Mouse (Mus musculus): Measurements from ENCODE around the gene Ttc12. TPM values are rescaled to one million over a fixed set of nuclear protein-coding genes. Genes with fewer than 3 reads are reported as not detected.
A peak's percentile ranks its signal among the peaks of the same experiment; 100 is the strongest.

Ttc12 gene
- 1 to 10 TPM; 1.3 to 2.8 (median 2.0) TPM for total RNA-seq (2022)

DNA sequence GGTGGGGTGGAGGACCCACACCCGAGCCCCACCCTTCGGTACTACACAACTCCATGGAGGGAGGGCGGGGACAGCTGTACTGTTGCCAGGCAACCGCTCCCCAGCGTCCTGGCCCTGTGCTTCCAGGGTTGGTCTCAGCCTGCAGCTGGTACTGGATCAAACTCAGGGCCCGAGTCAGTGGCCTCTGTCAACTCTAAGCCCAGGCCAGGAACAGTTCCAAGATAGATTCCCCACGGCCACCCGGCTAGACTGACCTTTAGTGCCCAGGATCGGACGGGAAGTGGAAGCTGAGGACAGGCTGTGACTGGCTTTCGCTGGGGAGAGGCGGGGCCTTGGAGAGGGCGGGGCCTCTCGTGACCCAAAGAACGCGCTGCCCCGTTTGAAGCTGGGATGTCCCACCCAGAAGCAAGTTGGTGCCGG is at the start of gene Ttc12:
Ttc12 (minus strand) TSS at position 334 of the 420 bp plus-strand sequence.
- DNase-seq (ENCODE audit: low spot score in 2 of 2): peak; percentile 38 to 57

DNA sequence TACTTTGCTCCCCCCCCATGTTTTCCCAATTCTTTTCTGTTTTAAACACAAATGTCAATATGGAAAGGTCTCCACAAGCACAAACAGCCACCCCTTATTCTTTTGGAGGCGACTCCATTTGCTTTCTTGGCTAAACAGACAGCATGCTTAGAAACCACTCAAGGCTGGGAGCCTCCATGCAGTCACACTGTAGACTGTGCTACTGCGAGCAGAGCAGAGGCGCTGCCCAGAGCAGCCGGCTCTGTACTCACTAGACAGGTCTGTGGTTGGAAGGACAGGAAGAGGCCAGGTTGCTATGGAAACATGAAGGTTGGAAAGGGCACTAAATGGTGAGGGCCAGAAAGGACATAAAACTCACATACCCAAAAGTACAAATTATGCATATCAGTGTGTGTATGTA is 48.9 kb upstream of the Ttc12 start:
- no peak for DNase-seq (ENCODE audit: low spot score in 2 of 2)

DNA sequence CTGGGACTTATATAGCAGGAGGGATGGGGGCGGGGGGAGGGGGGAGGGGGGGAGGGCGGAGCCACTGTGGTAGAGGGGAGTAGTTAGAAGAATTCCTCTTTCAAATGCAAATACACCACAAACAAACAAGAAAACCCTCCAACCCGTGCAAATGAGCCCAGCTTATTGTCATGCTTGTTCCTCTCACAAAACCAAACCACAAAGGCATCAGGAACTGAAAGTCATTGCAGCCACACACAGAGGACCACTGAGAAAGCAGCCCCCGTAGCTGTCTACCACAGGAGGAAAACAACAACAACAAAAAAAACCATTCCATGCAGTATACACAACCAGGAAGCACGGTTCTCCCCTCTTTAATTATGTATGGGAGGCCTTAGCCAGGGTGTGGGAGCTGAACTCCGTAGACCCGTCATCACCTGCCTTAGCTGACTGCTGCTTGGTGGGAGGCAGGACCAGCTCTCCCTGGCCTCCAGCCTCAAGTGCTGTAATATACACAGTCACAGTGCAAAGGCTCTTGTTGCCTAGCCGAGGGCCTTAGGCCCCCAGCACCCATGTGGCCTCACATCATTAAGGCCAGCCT is 48.0 kb upstream of the Ttc12 start:
- DNase-seq (ENCODE audit: low spot score in 2 of 2): no peak

DNA sequence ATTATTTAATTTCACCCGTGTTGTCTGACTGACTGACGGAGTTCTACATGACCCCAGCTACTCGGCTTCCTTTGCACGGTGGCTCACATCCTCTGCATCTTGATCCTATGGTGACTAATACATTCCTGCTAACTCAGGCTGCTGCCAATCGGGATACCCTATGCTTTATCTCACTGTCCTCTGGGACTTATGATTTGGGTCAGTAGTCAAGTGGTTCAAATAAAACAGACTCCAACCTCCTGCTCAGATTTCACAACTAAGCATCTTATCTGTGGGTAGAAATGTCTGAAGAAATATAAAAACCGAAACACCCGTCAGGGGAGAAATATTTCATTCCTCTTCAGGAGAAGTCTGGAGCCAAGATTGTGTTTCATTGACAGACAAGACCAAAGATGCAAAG is 47.4 kb upstream of the Ttc12 start:
- no peak for DNase-seq (ENCODE audit: low spot score in 2 of 2)

DNA sequence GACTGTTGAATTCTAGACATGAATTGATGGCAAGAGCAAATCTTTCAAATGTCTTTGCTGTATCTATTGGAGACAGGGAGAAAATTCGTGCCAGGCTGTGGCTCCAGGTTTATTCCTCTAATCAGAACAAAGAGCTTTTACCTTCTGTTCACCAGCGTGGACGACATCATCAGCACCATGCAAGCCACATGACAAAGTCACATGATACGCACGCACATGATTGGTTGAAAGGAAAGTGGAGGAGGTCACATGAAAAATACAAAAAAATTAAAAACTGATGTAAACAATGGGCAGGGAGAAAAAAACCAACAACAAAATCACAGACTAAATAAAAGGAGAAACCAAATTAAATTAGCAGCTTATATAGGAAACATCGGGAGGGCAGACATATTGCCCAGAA is 45.8 kb upstream of the Ttc12 start:
- no peak for DNase-seq (ENCODE audit: low spot score in 2 of 2)

DNA sequence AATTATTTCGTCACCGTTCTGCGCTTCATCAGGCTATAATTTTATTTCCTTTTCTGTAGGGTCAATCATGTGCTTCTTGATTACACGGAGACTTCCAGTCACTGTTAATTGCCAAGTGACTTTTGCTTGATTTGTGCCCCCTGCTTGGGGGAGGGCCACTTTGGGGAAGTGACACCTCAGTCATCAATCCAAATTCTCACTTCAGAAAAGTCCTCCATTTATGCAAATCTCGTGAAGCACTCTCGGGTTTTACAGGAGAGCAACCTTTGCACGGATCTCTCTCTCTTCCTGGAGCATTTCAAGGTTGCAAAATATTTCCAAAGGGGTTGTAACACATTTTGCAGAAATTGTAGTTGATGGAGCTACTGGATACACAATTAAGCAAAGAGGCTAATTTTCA is 45.2 kb upstream of the Ttc12 start:
- DNase-seq (ENCODE audit: low spot score in 2 of 2): no peak

DNA sequence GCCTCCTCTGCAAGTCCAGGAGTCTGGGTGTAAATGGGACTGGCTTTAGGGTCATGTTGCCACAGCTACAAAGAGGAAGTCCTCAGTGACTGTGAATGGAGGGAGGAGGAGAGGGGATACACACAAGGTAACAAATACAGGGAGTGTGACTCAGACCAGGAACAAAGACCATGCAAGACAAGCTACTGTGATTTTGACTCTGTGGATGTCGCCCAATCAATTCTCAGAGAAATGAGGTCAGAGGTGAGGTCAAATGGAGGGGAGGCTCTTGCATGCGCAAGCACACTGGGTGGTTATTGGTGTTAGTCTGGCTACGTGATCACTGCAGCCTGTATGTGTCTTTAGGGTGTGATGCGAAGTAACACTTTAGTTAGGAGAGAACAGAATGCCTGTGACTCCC is 44.7 kb upstream of the Ttc12 start:
- no peak for DNase-seq (ENCODE audit: low spot score in 2 of 2)

DNA sequence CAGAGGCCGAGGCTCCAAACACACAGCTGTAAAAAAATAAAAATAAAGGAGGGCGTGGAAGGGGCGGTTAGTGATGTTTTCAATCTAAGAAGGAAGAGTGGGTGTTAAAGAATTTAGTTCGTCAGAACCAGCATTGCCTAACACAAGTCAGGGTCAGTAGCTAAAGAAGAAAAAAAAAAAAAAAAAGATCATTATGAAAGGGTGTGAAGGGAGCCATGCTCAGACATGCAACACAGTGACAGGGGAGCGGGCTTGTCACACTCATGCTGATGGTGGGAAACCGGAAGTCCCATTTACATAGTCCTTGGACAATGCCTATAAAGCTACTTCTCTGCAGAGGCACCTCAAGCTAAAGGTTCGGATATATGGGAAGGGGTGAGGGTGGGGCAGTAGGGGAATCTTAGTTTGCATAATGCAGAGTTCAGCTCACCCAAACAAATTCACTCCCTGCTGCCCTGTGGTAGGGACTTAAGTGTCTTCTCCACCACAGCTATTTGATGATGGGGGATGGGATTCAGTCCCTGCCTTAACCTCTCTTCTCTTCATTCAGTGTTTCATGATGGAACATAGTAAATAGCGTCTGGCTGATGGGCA is 43.4 kb upstream of the Ttc12 start:
- no peak for DNase-seq (ENCODE audit: low spot score in 2 of 2)

DNA sequence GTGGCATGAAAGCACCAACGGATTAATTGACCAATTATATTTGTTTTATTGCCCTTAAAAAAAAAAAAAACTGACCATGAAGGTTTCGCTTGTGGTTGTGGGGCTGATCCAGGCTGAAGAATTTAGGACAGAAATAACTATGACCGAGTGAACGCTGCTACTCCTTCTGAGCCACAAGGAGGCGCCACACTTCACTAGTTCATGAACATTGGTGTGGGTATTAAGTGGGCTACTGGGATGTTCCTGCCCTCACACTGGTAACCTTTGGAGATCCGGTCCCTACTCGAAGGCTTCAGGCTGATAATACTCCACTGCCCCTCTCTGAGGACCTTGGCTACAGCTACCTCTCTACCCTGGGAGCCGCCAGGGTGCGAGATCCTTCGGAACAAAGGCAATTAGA is 42.9 kb upstream of the Ttc12 start:
- DNase-seq (ENCODE audit: low spot score in 2 of 2): no peak

DNA sequence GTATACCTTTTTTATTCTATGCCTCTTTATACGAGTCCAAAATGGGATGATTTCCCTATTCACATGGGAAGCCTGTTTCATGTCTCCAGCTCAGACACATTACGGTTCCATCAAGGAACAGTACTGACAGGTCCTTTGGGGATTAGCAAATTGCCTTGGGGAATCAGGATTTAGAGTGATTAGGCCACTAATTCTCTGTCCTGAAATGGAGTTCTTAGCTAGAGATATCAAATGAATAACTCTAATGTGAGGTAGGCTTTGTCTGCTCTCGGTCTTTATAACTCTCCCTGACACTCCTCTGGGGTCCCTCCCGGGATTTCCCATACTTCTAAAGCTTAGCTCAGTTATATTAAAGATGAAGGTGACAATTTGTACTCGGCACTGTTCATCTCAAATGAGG is 42.0 kb upstream of the Ttc12 start:
- DNase-seq (ENCODE audit: low spot score in 2 of 2): no peak

DNA sequence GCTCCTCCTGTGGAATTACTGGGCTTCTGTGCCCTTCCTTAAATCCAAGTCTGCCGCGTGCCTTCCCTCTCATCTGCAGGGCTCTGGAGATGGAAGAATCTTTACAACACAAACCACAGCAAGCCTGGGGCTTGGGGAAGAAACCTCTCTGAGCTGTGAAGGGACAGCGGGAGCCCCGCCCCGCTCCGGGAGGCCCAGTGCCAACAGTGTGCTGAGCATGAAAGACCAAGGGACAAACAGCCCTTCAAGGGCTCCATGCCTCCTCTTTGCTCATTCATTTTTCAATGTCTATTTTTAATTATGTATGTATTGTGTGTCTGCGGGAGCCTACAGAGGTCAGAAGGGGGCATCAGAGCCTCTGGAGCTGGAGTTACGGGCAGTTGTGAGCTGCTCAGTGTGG is 41.3 kb upstream of the Ttc12 start:
- DNase-seq (ENCODE audit: low spot score in 2 of 2): no peak

DNA sequence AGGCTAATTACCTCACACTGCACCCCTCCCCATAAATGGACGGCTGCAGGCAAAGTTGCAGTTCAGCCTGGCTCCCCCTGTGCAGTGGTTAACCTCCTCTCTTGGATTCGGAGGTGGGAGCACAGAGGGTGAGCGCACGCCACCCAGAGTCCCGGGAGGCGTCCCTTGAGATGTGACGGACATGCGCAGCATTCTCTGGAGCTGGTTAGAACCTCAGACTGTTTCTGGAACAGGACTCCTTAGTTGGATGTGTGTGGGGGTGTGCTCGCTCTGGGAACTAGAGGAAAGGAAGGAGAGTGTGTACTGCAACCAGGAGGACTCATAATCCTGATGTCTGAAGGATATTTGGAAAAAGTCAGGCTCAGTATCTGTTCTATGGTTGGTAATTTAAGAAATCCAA is 38.7 kb upstream of the Ttc12 start:
- no peak for DNase-seq (ENCODE audit: low spot score in 2 of 2)

DNA sequence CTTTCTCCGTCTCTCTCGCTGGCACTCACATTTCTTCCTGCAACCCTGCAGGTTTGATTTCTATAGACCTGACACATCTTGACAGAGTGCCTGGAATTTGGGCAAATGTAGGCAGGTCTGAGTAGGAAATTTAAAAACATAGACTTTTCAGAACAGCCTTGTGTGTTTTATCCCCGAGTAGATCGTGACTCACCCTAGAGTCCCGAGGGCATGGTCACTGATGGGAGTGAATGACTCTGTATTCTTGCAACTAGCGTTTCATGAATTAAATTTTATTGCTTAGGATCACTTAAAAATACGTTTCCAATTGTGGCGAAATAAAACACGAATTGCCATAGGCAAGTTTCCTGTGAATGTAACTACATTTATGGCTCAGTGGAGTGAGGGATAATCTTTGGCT is 37.9 kb upstream of the Ttc12 start:
- no peak for DNase-seq (ENCODE audit: low spot score in 2 of 2)

DNA sequence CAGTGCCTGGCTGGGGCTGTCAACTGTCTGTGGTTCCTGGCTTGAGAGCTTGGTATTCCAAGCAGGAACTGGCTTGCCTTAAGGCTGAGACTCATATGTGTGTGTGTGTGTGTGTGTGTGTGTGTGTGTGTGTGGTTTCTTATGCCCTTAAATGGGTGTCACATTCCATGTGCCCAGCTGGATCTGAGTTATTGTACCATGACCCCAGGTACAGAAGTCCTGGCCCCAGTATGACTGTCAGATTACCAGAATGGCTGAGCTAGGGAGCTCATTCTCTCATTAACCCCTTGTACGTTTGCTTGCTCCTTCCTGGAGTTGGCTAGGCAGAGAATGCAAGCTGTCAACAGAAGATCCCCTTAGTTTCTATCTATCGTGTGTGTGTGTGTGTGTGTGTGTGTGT is 28.3 kb upstream of the Ttc12 start:
- no peak for DNase-seq (ENCODE audit: low spot score in 2 of 2)

DNA sequence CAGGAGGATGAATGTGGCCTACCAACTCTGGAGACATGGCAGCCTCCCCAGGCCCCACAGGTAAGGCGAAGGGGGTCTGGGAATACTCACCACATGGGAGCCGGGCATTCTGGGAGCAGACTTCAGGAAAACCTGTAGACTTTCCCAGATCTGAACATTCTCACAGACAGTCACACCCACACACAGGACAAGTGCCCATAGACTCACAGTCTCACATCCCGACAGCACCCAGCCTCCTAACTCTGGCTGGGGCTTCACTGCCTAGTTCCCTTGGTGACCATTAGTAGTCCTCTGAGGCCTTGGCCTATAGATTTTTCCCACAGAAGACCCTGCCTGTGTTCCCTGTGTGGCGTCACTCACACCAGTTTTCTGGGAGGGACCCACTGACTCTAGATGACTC is 24.6 kb upstream of the Ttc12 start:
- no peak for DNase-seq (ENCODE audit: low spot score in 2 of 2)

DNA sequence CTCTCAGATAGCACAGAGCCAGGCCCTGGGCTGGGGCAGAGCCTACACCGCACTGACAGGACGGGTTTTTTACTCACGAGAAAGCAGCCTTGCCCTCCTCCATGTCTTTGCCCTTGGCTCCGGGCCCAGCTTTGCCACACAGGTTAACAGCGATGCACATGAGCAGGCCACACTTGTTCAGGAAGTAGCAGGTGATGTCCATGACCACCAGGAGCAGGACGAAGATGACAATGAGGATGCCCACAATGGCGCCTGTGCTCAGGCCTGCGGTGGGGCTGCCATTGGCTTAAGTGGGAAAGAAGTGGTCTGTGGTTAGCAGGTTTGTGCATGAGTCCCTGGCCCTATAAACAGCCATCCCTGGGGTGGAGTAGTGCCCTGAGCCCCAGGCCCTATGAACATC is 23.6 kb upstream of the Ttc12 start:
- no peak for DNase-seq (ENCODE audit: low spot score in 2 of 2)

DNA sequence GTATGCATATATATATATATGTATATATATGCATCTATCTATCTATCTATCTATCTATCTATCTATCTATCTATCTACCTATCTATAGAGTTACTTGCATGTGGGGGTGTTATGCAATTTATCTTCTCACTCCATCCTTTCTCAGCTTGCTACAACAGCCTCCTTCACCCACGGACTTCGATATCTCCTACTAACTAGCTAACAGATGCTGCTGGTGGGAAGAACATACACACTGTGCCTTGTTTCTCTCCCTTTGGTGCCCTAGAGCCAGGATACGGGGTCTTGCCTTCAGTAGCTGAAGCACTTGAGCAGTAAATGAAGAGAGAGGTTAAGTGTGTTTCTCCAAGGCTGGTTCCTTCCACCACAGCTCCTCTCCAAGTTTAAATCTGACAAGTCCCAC is 23.1 kb upstream of the Ttc12 start:
- DNase-seq (ENCODE audit: low spot score in 2 of 2): no peak

DNA sequence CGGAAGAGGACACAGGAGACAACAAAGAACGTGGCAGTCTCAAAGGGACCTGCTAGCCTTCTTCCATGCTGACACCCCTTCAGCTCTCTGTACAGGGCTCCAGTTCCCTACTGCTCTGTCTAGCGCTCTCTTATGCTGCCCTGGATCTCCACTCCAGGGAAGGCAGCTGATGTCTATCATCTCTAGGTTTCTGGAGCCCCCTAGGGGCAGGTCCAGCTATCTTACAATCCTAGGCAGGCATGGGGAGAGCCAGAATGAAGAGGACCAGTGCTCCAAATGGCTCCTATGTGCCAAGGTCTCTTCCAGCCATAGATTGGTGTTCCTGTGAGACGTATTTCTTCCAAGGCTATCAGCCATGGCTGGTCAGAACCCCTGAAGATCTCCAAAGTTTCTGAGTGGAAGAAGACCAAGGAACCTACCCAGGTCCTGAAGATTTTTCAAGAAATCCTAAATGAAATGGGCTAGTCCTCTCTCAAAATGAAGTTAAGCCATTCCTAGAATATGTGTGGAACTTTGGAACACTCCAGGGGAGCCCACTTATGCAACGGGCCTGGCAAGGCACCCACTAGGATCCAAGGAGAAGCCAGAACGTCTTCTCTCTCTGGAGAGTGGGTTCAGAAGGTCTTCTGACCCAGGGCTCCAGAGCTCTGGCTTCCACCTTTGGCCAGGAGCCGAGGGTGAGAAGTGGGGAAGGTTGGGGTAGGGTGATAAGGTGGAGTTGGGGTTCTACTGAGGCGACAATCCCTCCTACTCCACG is 22.0 kb upstream of the Ttc12 start:
- no peak for DNase-seq (ENCODE audit: low spot score in 2 of 2)

DNA sequence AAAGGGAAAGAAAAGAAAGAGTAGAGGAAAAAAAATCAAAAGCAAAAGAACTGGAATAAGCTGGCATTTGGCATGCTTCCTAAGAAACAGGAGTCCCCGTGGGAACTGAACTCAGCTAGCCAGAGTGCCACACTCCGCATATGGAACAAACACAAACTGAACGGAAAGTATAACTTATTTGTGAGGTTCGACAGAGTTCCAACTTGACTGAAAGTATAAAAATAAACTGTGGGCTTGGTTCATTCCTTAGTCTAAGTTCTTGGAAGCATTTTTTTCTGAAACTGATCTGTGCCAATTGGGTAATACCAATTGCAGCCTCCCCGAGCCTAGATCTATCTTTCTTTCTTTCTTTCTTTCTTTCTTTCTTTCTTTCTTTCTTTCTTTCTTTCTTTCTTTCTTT is 18.6 kb upstream of the Ttc12 start:
- DNase-seq (ENCODE audit: low spot score in 2 of 2): no peak

DNA sequence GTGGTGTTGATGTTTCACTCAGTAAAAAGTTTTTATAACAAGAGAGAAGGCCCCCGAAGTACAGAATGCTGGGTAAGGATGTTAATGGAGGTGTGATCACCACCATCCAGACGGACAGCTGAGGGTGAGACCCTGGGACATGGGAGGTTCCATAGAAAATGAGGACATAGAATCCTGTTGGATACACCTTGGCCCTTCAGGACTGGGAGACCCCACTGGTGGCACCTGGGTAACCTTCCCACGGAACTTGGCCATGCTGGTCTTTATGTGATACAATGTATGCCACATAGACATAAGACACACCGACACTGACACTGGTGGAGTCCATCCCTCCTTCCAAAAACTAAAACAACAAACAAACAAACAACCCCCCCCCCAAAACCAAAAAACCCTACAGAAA is 16.2 kb upstream of the Ttc12 start:
- no peak for DNase-seq (ENCODE audit: low spot score in 2 of 2)

DNA sequence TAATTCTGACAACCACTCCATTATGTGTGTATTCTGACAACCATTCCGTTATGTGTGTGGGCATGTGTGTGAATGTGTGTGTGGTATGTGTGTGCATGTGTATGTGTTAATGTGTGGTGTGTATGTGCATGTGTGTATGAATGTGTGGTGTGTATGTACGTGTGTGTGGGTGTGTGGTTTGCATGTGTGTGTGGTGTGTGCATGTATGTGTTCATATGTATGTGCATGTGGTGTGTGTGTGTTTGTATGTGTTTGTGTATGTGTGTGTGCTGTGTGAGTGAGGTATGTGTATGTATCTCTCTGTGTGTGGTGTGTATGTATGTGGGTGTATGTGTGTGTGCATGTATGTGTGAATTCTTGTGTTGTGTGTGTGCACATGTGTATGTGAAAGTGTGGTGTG is 13.9 kb upstream of the Ttc12 start:
- DNase-seq (ENCODE audit: low spot score in 2 of 2): no peak

DNA sequence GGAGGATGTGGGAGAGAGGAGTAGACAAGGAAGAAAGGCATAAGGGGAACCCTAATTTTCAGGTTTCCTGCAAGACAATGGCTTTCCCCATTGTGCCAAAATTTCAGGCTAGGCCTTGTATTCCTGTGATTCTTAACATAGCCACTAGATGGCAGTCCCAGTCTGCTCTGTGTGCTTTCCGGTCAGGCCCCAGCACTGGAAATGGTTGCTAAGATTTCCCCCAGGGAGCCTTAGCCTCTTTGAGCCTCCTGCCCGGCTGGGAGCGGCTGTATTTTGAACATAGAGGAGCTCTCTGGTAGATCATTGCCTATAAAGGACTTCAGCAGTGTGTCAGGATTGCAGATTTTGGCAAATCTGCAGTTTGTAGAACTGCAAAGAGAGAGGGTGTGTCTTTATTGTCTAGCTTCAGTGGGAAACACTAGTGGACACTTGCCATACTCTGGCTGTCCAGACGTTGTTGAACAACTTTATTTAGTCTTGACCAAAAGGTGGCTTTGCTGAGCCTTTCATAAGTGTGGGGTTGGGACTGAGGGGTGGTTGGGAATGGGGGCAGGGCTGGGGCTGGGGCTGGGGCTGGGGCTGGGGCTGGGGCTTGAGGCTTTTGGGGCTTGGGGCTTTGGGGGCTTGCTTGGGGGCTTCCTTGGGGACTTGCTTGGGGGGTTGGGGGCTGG is 8.1 kb upstream of the Ttc12 start:
- peak in 1 of 2 experiments; percentile 37 for DNase-seq (ENCODE audit: low spot score in 2 of 2)

DNA sequence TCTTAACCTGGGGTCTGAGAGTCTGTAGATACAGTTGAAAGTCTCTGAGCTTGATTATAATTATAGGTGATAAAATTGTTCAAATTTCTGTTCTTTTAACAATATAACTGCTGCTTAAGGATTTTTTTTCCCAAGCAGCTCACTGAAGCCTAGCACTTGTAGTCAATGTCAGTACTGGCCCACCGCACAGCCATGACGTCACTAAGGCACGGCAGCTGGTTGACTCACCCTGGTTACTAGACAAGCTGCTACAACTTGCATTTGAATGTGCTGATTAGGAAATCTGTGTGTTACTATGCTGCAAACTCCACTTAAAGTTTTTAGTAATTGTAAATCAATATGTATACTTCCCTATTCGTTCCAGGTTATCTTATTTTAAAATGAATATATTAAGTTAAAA is 4.6 kb upstream of the Ttc12 start:
- no peak for DNase-seq (ENCODE audit: low spot score in 2 of 2)

Data from left cerebral cortex, adult 8-10 months (tissue).